In the genomic region with DNA sequence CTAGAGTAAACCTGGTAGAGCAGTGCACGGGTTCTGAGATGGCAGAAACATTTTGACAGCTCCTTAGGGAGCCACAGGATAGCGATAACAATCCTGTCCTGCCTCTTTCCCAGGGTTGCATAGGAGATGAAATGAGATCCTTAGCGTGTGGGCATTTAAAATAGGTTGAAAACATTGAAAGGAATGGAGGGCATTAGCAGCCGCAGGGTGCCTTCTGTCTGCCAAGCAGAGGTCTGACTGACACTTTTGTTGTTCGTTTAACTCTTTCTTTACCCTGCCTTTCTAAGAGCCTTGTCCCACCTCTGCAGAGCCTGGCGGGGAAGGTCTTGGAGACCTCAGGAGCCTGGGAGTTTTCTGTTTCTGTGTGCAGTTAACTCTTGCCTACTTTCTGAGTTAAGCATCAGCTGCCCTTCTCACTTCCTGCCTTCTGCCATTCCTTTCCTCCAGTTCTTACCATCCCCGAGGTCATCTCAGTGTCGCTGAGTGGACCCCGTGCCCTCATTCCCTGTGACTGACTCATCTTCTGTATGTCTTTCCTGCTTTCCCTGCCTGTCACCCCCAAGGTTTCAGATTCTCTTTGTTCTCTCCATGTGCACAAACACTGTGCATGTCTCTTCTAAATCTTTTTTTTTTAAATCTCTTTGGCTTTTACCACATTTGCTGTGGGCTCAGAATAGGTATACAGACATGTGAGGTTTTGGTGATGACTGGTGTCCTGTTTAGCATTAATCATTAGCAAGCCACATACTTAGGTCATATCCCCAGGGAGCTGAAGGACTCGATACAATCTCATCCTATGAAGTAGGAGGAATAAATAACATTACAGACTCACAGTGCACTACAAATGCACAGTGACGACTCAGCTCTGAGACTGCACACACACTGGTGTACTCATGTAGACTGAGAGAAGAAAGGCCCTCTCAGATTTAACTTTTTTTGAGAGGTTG, we compare ENCODE assay signal across 10 mouse cellular contexts. TPM values are rescaled to one million over a fixed set of nuclear protein-coding genes. Genes with fewer than 3 reads are reported as not detected.
A peak's percentile ranks its signal among the peaks of the same experiment; 100 is the strongest.
DNase-seq lines count a peak whose midpoint lies in the region; ATAC-seq and TF ChIP-seq lines count a peak whose summit lies in the region.
"Had no signal": no experiment of that assay in that cellular context is flagged by ENCODE, and none has a peak within 500 bp of the region (broad histone marks: within the 10 kb centered on the region; RNA-seq: fewer than 3 reads in every experiment).

No protein-coding gene starts in this region.

- TF ChIP-seq POLR2A in lung, adult 2 months (IDR thresholded peaks at IDR 0.05; ENCODE audit: borderline replicate concordance, extremely low read depth, low read depth, low read length), result no peak
- no peak for TF ChIP-seq POLR2A in olfactory bulb, adult 2 months (IDR thresholded peaks at IDR 0.05; ENCODE audit: insufficient read depth, low read depth, low read length)

- H3K9ac ChIP-seq in lung, embryonic 14.5 days, result no peak overlapping the region
- H3K9ac ChIP-seq in hindbrain, embryonic 13.5 days, result peak overlapping the region; percentile 72

- no peak overlapping the region for H3K27ac ChIP-seq in lung, embryonic 14.5 days (ENCODE audit: low read depth)
- peak overlapping the region; percentile 76 for H3K27ac ChIP-seq in hindbrain, embryonic 13.5 days
- H3K27ac ChIP-seq in olfactory bulb, adult 2 months (ENCODE audit: insufficient read depth, low read depth, low read length), result peak overlapping the region; percentile 61

- 0 out of 2 replicates have a peak, but pooled peaks cover 9% of the 10 kb centered on the region for H3K9me3 ChIP-seq in lung, embryonic 14.5 days (ENCODE audit: low read depth, low read length)
- H3K9me3 ChIP-seq in hindbrain, embryonic 13.5 days, result peaks cover 4% of the 10 kb centered on the region; the same call in 1 of the 2 replicates
- H3K9me3 ChIP-seq: megakaryocyte, embryonic 14.5 days had no signal

- H3K4me2 ChIP-seq in lung, embryonic 14.5 days, result peak overlapping the region; percentile 37; the same call in 1 of the 2 replicates
- H3K4me2 ChIP-seq in hindbrain, embryonic 13.5 days, result peak overlapping the region; percentile 87

- WGBS in lung, embryonic 14.5 days, result 21% methylated on average over 11 of the region's 11 CpGs
- 50% methylated on average over 11 of the region's 11 CpGs for WGBS in lung, adult 2 months
- 5% methylated on average over 11 of the region's 11 CpGs for WGBS in hindbrain, embryonic 13.5 days
- 11% methylated on average over 11 of the region's 11 CpGs for WGBS in olfactory bulb, adult 2 months

- ATAC-seq in lung, embryonic 14.5 days (ENCODE audit: insufficient read depth), result no peak
- peak; percentile 19; the same call in 1 of the 2 replicates for ATAC-seq in hindbrain, embryonic 13.5 days (ENCODE audit: low FRiP score)

- H3K27me3 ChIP-seq in lung, embryonic 14.5 days (ENCODE audit: insufficient read depth, low read length), result no peaks in the 10 kb centered on the region
- no peaks in the 10 kb centered on the region for H3K27me3 ChIP-seq in hindbrain, embryonic 13.5 days
- H3K27me3 ChIP-seq: megakaryocyte, embryonic 14.5 days had no signal

- no peak overlapping the region for H3K4me3 ChIP-seq in lung, embryonic 14.5 days (ENCODE audit: low read depth, low read length)
- H3K4me3 ChIP-seq in lung, adult 2 months (replicated peaks; ENCODE audit: extremely low read depth, low read depth, low read length), result no peak overlapping the region
- peak overlapping the region; percentile 88 for H3K4me3 ChIP-seq in hindbrain, embryonic 13.5 days
- H3K4me3 ChIP-seq in olfactory bulb, adult 2 months (ENCODE audit: insufficient read depth, low read depth, low read length), result peak overlapping the region; percentile 40
- H3K4me3 ChIP-seq: megakaryocyte, embryonic 14.5 days had no signal

- peaks cover 3% of the 10 kb centered on the region for H3K4me1 ChIP-seq in lung, embryonic 14.5 days (ENCODE audit: insufficient read depth)
- H3K4me1 ChIP-seq in lung, adult 2 months (ENCODE audit: control insufficient read depth, insufficient read depth, low read length), result no peaks in the 10 kb centered on the region; the same call in 1 of the 2 replicates
- H3K4me1 ChIP-seq in hindbrain, embryonic 13.5 days (replicated peaks), result peaks cover 79% of the 10 kb centered on the region
- peaks cover 30% of the 10 kb centered on the region for H3K4me1 ChIP-seq in olfactory bulb, adult 2 months (ENCODE audit: control insufficient read depth, insufficient read depth, low read length)

- peaks cover 16% of the 10 kb centered on the region for H3K36me3 ChIP-seq in lung, embryonic 14.5 days (ENCODE audit: insufficient read depth)
- peaks cover 54% of the 10 kb centered on the region for H3K36me3 ChIP-seq in hindbrain, embryonic 13.5 days

- DNase-seq in adrenal gland, adult 8-10 months, result peak; percentile 70
- DNase-seq in adrenal gland, postnatal 4 days (ENCODE audit: low spot score in 2 of 2), result no peak
- DNase-seq in lung, embryonic 14.5 days, result no peak
- DNase-seq in lung, adult 2 months, result no peak
- DNase-seq in urinary bladder, adult 18-20 months (ENCODE audit: low spot score in 2 of 2), result no peak
- DNase-seq in gastrocnemius, adult 18-20 months (ENCODE audit: low spot score), result no peak
- DNase-seq: kidney, adult 8-10 months had no signal

- no peak for TF ChIP-seq CTCF in lung, embryonic 14.5 days (IDR thresholded peaks at IDR 0.05; ENCODE audit: low read depth)
- TF ChIP-seq CTCF in lung, adult 2 months (IDR thresholded peaks at IDR 0.05; ENCODE audit: insufficient read depth, low read length), result no peak
- no peak for TF ChIP-seq CTCF in olfactory bulb, adult 2 months (IDR thresholded peaks at IDR 0.05; ENCODE audit: insufficient read depth, low read depth, low read length)

RNA-seq across cellular contexts. Expression of a gene that starts 6.3 kb away (rescaled TPM):
- 10 to 100 TPM; 32.7 to 53.6 (median 38.6) TPM for total RNA-seq in adrenal gland, adult 8-10 months (2022)
- 10 to 100 TPM; 29.2 to 33.0 TPM for total RNA-seq in adrenal gland, postnatal 4 days (2021)
- 12.4 and 14.1 TPM in 2 replicates for polyA plus RNA-seq in lung, embryonic 14.5 days (2014; fragmentation: Nextera tagmentation; extraction: Ambion mirVana)
- 6.6 and 12.2 TPM in 2 replicates for polyA plus RNA-seq in lung, adult 2 months (2012; rRNA removed)
- 77.8 and 80.7 TPM in 2 replicates for polyA plus RNA-seq in hindbrain, embryonic 13.5 days (2015; fragmentation: Nextera tagmentation; extraction: Ambion mirVana)
- 67.4 TPM in 1 of 2 replicates, not detected in the other for polyA plus RNA-seq in olfactory bulb, adult 2 months (2012; ENCODE audit: insufficient read depth, insufficient read length, low replicate concordance, missing spikeins)
- total RNA-seq in gastrocnemius, adult 18-20 months (2021), result 10 to 100 TPM; 24.0 to 30.5 TPM

RNA-seq across cellular contexts. Expression of a gene that starts 55.4 kb away (rescaled TPM):
- total RNA-seq in adrenal gland, adult 8-10 months (2022), result 10 to 100 TPM; 38.3 to 62.8 (median 44.5) TPM
- total RNA-seq in adrenal gland, postnatal 4 days (2021), result 10 to 100 TPM; 42.7 to 43.1 TPM
- 18.7 and 21.0 TPM in 2 replicates for polyA plus RNA-seq in lung, embryonic 14.5 days (2014; fragmentation: Nextera tagmentation; extraction: Ambion mirVana)
- polyA plus RNA-seq in lung, adult 2 months (2012; rRNA removed), result 6.4 and 6.5 TPM in 2 replicates
- 12.8 and 14.5 TPM in 2 replicates for polyA plus RNA-seq in hindbrain, embryonic 13.5 days (2015; fragmentation: Nextera tagmentation; extraction: Ambion mirVana)
- polyA plus RNA-seq in olfactory bulb, adult 2 months (2012; ENCODE audit: insufficient read depth, insufficient read length, low replicate concordance, missing spikeins), result not detected in 2 replicates
- total RNA-seq in gastrocnemius, adult 18-20 months (2021), result 10 to 100 TPM; 15.2 to 17.1 TPM

Comparison
In these comparisons a context has a peak if more than half of its experiments do, and no peak if none do; other contexts are left out.
1. H3K4me3 ChIP-seq: peak in hindbrain, embryonic 13.5 days (single experiment) and olfactory bulb, adult 2 months (single experiment); none in lung, embryonic 14.5 days (single experiment) and lung, adult 2 months (single experiment).